Mouse (Mus musculus) myocyte (in vitro differentiated cells): ENCODE data around the gene Hspa2.

ENCODE experiments used
- E2F4 ChIP-seq: IDR thresholded peaks from one replicate; pipeline ENCODE4 v1.6.1; 2011; ENCODE audit warnings: mild to moderate bottlenecking, control low read depth, moderate library complexity; ENCODE audit not compliant: insufficient read depth
- MAX ChIP-seq: IDR thresholded peaks from one replicate; pipeline ENCODE4 v1.6.1; 2011; ENCODE audit warnings: low read depth, mild to moderate bottlenecking, control low read depth
- MYOD1 ChIP-seq, 3 experiments: IDR thresholded peaks; one replicate each; pipeline ENCODE4 v1.6.1; 2011; ENCODE audit warnings: control low read depth in 2 of 3, low read depth in 2 of 3, mild to moderate bottlenecking in 2 of 3, moderate library complexity in 1 of 3; ENCODE audit not compliant: insufficient read length in 2 of 3, control insufficient read depth in 1 of 3
- POLR2A ChIP-seq: IDR thresholded peaks from one replicate; pipeline ENCODE4 v1.6.1; 2011; ENCODE audit warnings: low read depth, mild to moderate bottlenecking, control low read depth, moderate library complexity; ENCODE audit not compliant: insufficient read length
- POLR2AphosphoS2 ChIP-seq: IDR thresholded peaks from one replicate; pipeline ENCODE4 v1.6.1; 2011; ENCODE audit warnings: low read depth, control low read depth; ENCODE audit not compliant: insufficient read length
- TCF12 ChIP-seq: IDR thresholded peaks from one replicate; pipeline ENCODE4 v1.6.1; 2011; ENCODE audit warnings: mild to moderate bottlenecking, control low read depth; ENCODE audit not compliant: poor library complexity, insufficient read depth, severe bottlenecking
- TCF3 ChIP-seq: IDR thresholded peaks from one replicate; pipeline ENCODE4 v1.6.1; 2011; ENCODE audit warnings: low read depth, control low read depth; ENCODE audit not compliant: insufficient read length
- USF1 ChIP-seq: IDR thresholded peaks from one replicate; pipeline ENCODE4 v1.6.1; 2011; ENCODE audit warnings: low read depth, mild to moderate bottlenecking, control low read depth, moderate library complexity

DNA sequence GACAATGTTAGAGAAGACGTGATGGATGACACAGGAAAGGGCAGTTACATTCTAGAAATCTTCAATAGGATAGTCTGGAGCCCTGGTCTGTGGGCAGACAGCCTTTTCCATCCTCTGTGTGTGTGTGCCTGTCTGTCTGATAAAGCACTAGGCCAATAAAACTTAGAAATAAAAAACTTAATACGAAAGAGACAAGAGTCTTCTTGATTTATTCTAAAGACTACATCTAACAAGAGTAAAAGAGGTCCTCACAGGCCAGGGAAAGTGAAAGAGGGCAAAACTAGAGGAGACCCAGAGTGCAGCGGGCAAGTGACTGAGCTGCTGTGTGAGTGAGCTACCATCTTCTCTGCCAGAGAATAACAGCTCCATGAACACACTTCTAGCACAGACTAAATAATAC lies 37.7 kb upstream of the Hspa2 start:
- TF ChIP-seq MAX (no peak), POLR2A (no peak), POLR2AphosphoS2 (no peak), MYOD1 (IDR thresholded peaks at IDR 0.05; ENCODE audit: control insufficient read depth in 1 of 3, insufficient read length in 2 of 3, low read depth in 2 of 3) (no peak), USF1 (no peak), TCF12 (no peak), E2F4 (no peak), TCF3 (no peak)
